Mouse (Mus musculus) layer of hippocampus, adult 18-20 months (tissue): ENCODE data around the gene Chchd3. TPM values are rescaled to one million over a fixed set of nuclear protein-coding genes. Genes with fewer than 3 reads are reported as not detected.

Experiments used
- DNase-seq, 2 experiments: peaks; one replicate each; pipeline ENCODE4 v3.0.0; 2022; ENCODE audit warnings: low spot score in 2 of 2
- total RNA-seq, 2 experiments: library from RNA; stranded (reverse); gene quantifications; 2 replicates each; pipeline ENCODE4 v1.2.3; 2021

Chchd3 gene
- total RNA-seq, 2 experiments from 2014 or later: 87.0 to 92.1 TPM

- no peak for DNase-seq
Measured at GRCm38 (mm10) chr6:32808796-32809195, 251.3 kb downstream of the Chchd3 start.

- no peak for DNase-seq
Measured at GRCm38 (mm10) chr6:32807771-32808170, 252.3 kb downstream of the Chchd3 start.

GRCm38 (mm10) chr6:32803646-32804045 is 256.4 kb downstream of the Chchd3 start:
- DNase-seq: no peak

GRCm38 (mm10) chr6:32801776-32802175 is 258.3 kb downstream of the Chchd3 start:
- no peak for DNase-seq

- DNase-seq: no peak
Measured at GRCm38 (mm10) chr6:32797525-32797924, 262.5 kb downstream of the Chchd3 start.

- peak in 1 of 2 experiments; percentile 14 for DNase-seq
Measured at GRCm38 (mm10) chr6:32795653-32796500, 264.2 kb downstream of the Chchd3 start.

- no peak for DNase-seq
Measured at GRCm38 (mm10) chr6:32793575-32793974, 266.5 kb downstream of the Chchd3 start.

- no peak for DNase-seq
Measured at GRCm38 (mm10) chr6:32793163-32793562, 266.9 kb downstream of the Chchd3 start.

- no peak for DNase-seq
Measured at GRCm38 (mm10) chr6:32790487-32790886, 269.6 kb downstream of the Chchd3 start.

GRCm38 (mm10) chr6:32787399-32787798 is 272.7 kb downstream of the Chchd3 start:
- DNase-seq: no peak

GRCm38 (mm10) chr6:32786196-32786595 is 273.9 kb downstream of the Chchd3 start:
- DNase-seq: no peak

GRCm38 (mm10) chr6:32783102-32783501 is 277.0 kb downstream of the Chchd3 start:
- no peak for DNase-seq

- peak; percentile 54 to 70 for DNase-seq
Measured at GRCm38 (mm10) chr6:32780602-32781001, 279.5 kb downstream of the Chchd3 start.

- no peak for DNase-seq
Measured at GRCm38 (mm10) chr6:32776384-32776783, 283.7 kb downstream of the Chchd3 start.

- DNase-seq: peak in 1 of 2 experiments; percentile 58
Measured at GRCm38 (mm10) chr6:32754524-32754923, 305.5 kb downstream of the Chchd3 start.

GRCm38 (mm10) chr6:32749821-32750220 is 310.2 kb downstream of the Chchd3 start:
- DNase-seq: peak in 1 of 2 experiments; percentile 8

- DNase-seq: no peak
Measured at GRCm38 (mm10) chr6:32748777-32749176, 311.3 kb downstream of the Chchd3 start.

- DNase-seq: no peak
Measured at GRCm38 (mm10) chr6:32747333-32747732, 312.7 kb downstream of the Chchd3 start.

Other genes starting within 250 kb of the Chchd3 start
- 10 to 100 TPM; 82.7 to 87.8 TPM for gene Exoc4, start 188.8 kb upstream of the Chchd3 start, total RNA-seq